Mouse (Mus musculus): ENCODE results near the gene Agmo. TPM values are rescaled to one million over a fixed set of nuclear protein-coding genes. Genes with fewer than 3 reads are reported as not detected.

Gene Agmo
- polyA plus RNA-seq (2016; fragmentation: Nextera tagmentation; extraction: Ambion mirVana) = 0.18 TPM in 1 of 2 replicates, not detected in the other

GRCm38 (mm10) chr12:37241566-37242021 lies at the start of gene Agmo:
Gene Agmo, plus strand, starts transcription at chr12:37241641.
- DNase-seq (ENCODE audit: low spot score) = no peak
- no peak within 1 kb of the TSS; the same call in 1 of the 2 replicates for H3K27ac ChIP-seq (replicated peaks)
- no peak within 1 kb of the TSS for H3K4me3 ChIP-seq
- H3K4me1 ChIP-seq = no peaks in the 10 kb centered on the region
- 54% methylated on average over 4 of the region's 4 CpGs for WGBS
- H3K9me3 ChIP-seq = no peaks in the 10 kb centered on the region
- no peaks in the 10 kb centered on the region for H3K36me3 ChIP-seq (replicated peaks)
- H3K27me3 ChIP-seq (replicated peaks; ENCODE audit: low read depth, poor library complexity, severe bottlenecking) = no peaks in the 10 kb centered on the region

- Histone ChIP-seq H3K36me3 (replicated peaks) (no peaks in the 10 kb centered on the region), H3K4me3 (no peak overlapping the region), H3K27ac (replicated peaks) (no peak overlapping the region), H3K9me3 (no peaks in the 10 kb centered on the region), H3K27me3 (replicated peaks; ENCODE audit: low read depth, poor library complexity, severe bottlenecking) (no peaks in the 10 kb centered on the region), H3K4me1 (no peaks in the 10 kb centered on the region)
- no peak for DNase-seq (ENCODE audit: low spot score)
- 88% methylated on average over 1 of the region's 1 CpGs for WGBS
These were observed 10.3 kb upstream of the Agmo start for GRCm38 (mm10) chr12:37231119-37231518.

GRCm38 (mm10) chr12:37240975-37241565 lies 371 bp upstream of the Agmo start:
- DNase-seq (ENCODE audit: low spot score) = no peak
- H3K36me3 ChIP-seq (replicated peaks) = no peaks in the 10 kb centered on the region
- H3K9me3 ChIP-seq = no peaks in the 10 kb centered on the region
- H3K4me3 ChIP-seq = no peak overlapping the region
- H3K4me1 ChIP-seq = no peaks in the 10 kb centered on the region
- no peaks in the 10 kb centered on the region for H3K27me3 ChIP-seq (replicated peaks; ENCODE audit: low read depth, poor library complexity, severe bottlenecking)
- 77% methylated on average over 5 of the region's 5 CpGs for WGBS
- H3K27ac ChIP-seq (replicated peaks) = no peak overlapping the region

- Histone ChIP-seq H3K4me3 (no peak overlapping the region), H3K36me3 (replicated peaks) (no peaks in the 10 kb centered on the region), H3K4me1 (no peaks in the 10 kb centered on the region), H3K9me3 (no peaks in the 10 kb centered on the region), H3K27me3 (replicated peaks; ENCODE audit: low read depth, poor library complexity, severe bottlenecking) (no peaks in the 10 kb centered on the region), H3K27ac (replicated peaks) (no peak overlapping the region)
- 84% methylated on average over 3 of the region's 3 CpGs for WGBS
- DNase-seq (ENCODE audit: low spot score) = no peak
These were observed 1.0 kb downstream of the Agmo start for GRCm38 (mm10) chr12:37242484-37242883.

- Histone ChIP-seq H3K9me3 (no peaks in the 10 kb centered on the region), H3K27ac (replicated peaks) (no peak overlapping the region), H3K27me3 (replicated peaks; ENCODE audit: low read depth, poor library complexity, severe bottlenecking) (no peaks in the 10 kb centered on the region), H3K4me1 (no peaks in the 10 kb centered on the region), H3K36me3 (replicated peaks) (no peaks in the 10 kb centered on the region), H3K4me3 (no peak overlapping the region)
- 87% methylated on average over 1 of the region's 1 CpGs for WGBS
- DNase-seq (ENCODE audit: low spot score) = no peak
These were observed 3.4 kb downstream of the Agmo start for GRCm38 (mm10) chr12:37244876-37245275.

- no peak overlapping the region for H3K27ac ChIP-seq (replicated peaks)
- H3K4me3 ChIP-seq = no peak overlapping the region
- no peaks in the 10 kb centered on the region for H3K4me1 ChIP-seq
- H3K36me3 ChIP-seq (replicated peaks) = no peaks in the 10 kb centered on the region
- H3K27me3 ChIP-seq (replicated peaks; ENCODE audit: low read depth, poor library complexity, severe bottlenecking) = no peaks in the 10 kb centered on the region
- no peaks in the 10 kb centered on the region for H3K9me3 ChIP-seq
- no peak for DNase-seq (ENCODE audit: low spot score)
- WGBS = 92% methylated on average over 5 of the region's 5 CpGs
These were observed 10.2 kb downstream of the Agmo start for GRCm38 (mm10) chr12:37251688-37252087.

GRCm38 (mm10) chr12:37257099-37257498 lies 15.7 kb downstream of the Agmo start:
- no peaks in the 10 kb centered on the region for H3K27me3 ChIP-seq (replicated peaks; ENCODE audit: low read depth, poor library complexity, severe bottlenecking)
- no peak overlapping the region for H3K27ac ChIP-seq (replicated peaks)
- no peak overlapping the region for H3K4me3 ChIP-seq
- WGBS = 72% methylated on average over 2 of the region's 2 CpGs
- H3K4me1 ChIP-seq = no peaks in the 10 kb centered on the region
- DNase-seq (ENCODE audit: low spot score) = no peak
- H3K36me3 ChIP-seq (replicated peaks) = no peaks in the 10 kb centered on the region
- no peaks in the 10 kb centered on the region for H3K9me3 ChIP-seq

- Histone ChIP-seq H3K27ac (replicated peaks) (no peak overlapping the region), H3K36me3 (replicated peaks) (no peaks in the 10 kb centered on the region), H3K27me3 (replicated peaks; ENCODE audit: low read depth, poor library complexity, severe bottlenecking) (no peaks in the 10 kb centered on the region), H3K4me3 (no peak overlapping the region), H3K9me3 (no peaks in the 10 kb centered on the region), H3K4me1 (no peaks in the 10 kb centered on the region)
- DNase-seq (ENCODE audit: low spot score) = no peak
These were observed 18.5 kb downstream of the Agmo start for GRCm38 (mm10) chr12:37259771-37260528.

GRCm38 (mm10) chr12:37263685-37264084 lies 22.2 kb downstream of the Agmo start:
- WGBS = 79% methylated on average over 3 of the region's 3 CpGs
- no peak overlapping the region for H3K4me3 ChIP-seq
- H3K27me3 ChIP-seq (replicated peaks; ENCODE audit: low read depth, poor library complexity, severe bottlenecking) = no peaks in the 10 kb centered on the region
- no peaks in the 10 kb centered on the region for H3K36me3 ChIP-seq (replicated peaks)
- H3K4me1 ChIP-seq = 0 out of 2 replicates have a peak, but pooled peaks cover 2% of the 10 kb centered on the region
- DNase-seq (ENCODE audit: low spot score) = no peak
- no peak overlapping the region for H3K27ac ChIP-seq (replicated peaks)
- H3K9me3 ChIP-seq = no peaks in the 10 kb centered on the region

- Histone ChIP-seq H3K4me3 (no peak overlapping the region), H3K4me1 (0 out of 2 replicates have a peak, but pooled peaks cover 3% of the 10 kb centered on the region), H3K27ac (replicated peaks) (no peak overlapping the region), H3K27me3 (replicated peaks; ENCODE audit: low read depth, poor library complexity, severe bottlenecking) (no peaks in the 10 kb centered on the region), H3K36me3 (replicated peaks) (no peaks in the 10 kb centered on the region), H3K9me3 (no peaks in the 10 kb centered on the region)
- 58% methylated on average over 6 of the region's 6 CpGs for WGBS
- peak; percentile 8 for DNase-seq (ENCODE audit: low spot score)
These were observed 27.3 kb downstream of the Agmo start for GRCm38 (mm10) chr12:37268636-37269152.

- Histone ChIP-seq H3K4me3 (no peak overlapping the region), H3K27me3 (replicated peaks; ENCODE audit: low read depth, poor library complexity, severe bottlenecking) (no peaks in the 10 kb centered on the region), H3K4me1 (0 out of 2 replicates have a peak, but pooled peaks cover 3% of the 10 kb centered on the region), H3K9me3 (no peaks in the 10 kb centered on the region), H3K27ac (replicated peaks) (no peak overlapping the region), H3K36me3 (replicated peaks) (no peaks in the 10 kb centered on the region)
- DNase-seq (ENCODE audit: low spot score) = no peak
- 87% methylated on average over 3 of the region's 3 CpGs for WGBS
These were observed 31.2 kb downstream of the Agmo start for GRCm38 (mm10) chr12:37272660-37273059.

- Histone ChIP-seq H3K27ac (replicated peaks) (no peak overlapping the region), H3K9me3 (no peaks in the 10 kb centered on the region), H3K36me3 (replicated peaks) (no peaks in the 10 kb centered on the region), H3K4me1 (no peaks in the 10 kb centered on the region), H3K27me3 (replicated peaks; ENCODE audit: low read depth, poor library complexity, severe bottlenecking) (no peaks in the 10 kb centered on the region), H3K4me3 (no peak overlapping the region)
- DNase-seq (ENCODE audit: low spot score) = no peak
- WGBS = 80% methylated on average over 5 of the region's 5 CpGs
These were observed 32.7 kb downstream of the Agmo start for GRCm38 (mm10) chr12:37273964-37274657.
